Mouse (Mus musculus): ENCODE measurements at regions not wholly inside any gene's neighbourhood (a gene's known extent, or its start where the extent isn't known, plus 50 kb on each side); places are given as distances from the start of the nearest gene placed in this dataset.

GRCm38 (mm10) chr11:19796950-19797670 is 127.1 kb upstream of the Spred2 start:
- no peak overlapping the region for H3K27ac ChIP-seq (ENCODE audit: insufficient read depth, low read length)

GRCm38 (mm10) chr11:19809359-19809758 is 114.8 kb upstream of the Spred2 start:
- Histone ChIP-seq H3K4me3 (ENCODE audit: insufficient read depth, low read length) (no peak overlapping the region), H3K27ac (ENCODE audit: insufficient read depth, low read length) (no peak overlapping the region), H3K4me1 (ENCODE audit: control insufficient read depth, insufficient read depth, low read length) (no peaks in the 10 kb centered on the region)
- no peak for TF ChIP-seq POLR2A (IDR thresholded peaks at IDR 0.05; ENCODE audit: low read depth, low read length)
- no peak for TF ChIP-seq CTCF (IDR thresholded peaks at IDR 0.05; ENCODE audit: borderline replicate concordance, insufficient read depth, low read length)

More at GRCm38 (mm10) chr11:19796950-19797670, 127.1 kb upstream of the Spred2 start:
- Histone ChIP-seq H3K4me3 (ENCODE audit: insufficient read depth, low read length) (no peak overlapping the region), H3K4me1 (ENCODE audit: control insufficient read depth, insufficient read depth, low read length) (no peaks in the 10 kb centered on the region)
- TF ChIP-seq CTCF (IDR thresholded peaks at IDR 0.05; ENCODE audit: borderline replicate concordance, insufficient read depth, low read length) (no peak), POLR2A (IDR thresholded peaks at IDR 0.05; ENCODE audit: low read depth, low read length) (no peak)

- TF ChIP-seq CTCF (IDR thresholded peaks at IDR 0.05; ENCODE audit: borderline replicate concordance, insufficient read depth, low read length), result no peak
- TF ChIP-seq POLR2A (IDR thresholded peaks at IDR 0.05; ENCODE audit: low read depth, low read length), result no peak
- Histone ChIP-seq H3K4me3 (ENCODE audit: insufficient read depth, low read length) (no peak overlapping the region), H3K27ac (ENCODE audit: insufficient read depth, low read length) (no peak overlapping the region), H3K4me1 (ENCODE audit: control insufficient read depth, insufficient read depth, low read length) (no peaks in the 10 kb centered on the region)
These were observed 112.7 kb upstream of the Spred2 start for GRCm38 (mm10) chr11:19811271-19811991.

GRCm38 (mm10) chr11:19811992-19812690 is 112.0 kb upstream of the Spred2 start:
- no peak for TF ChIP-seq POLR2A (IDR thresholded peaks at IDR 0.05; ENCODE audit: low read depth, low read length)
- Histone ChIP-seq H3K4me1 (ENCODE audit: control insufficient read depth, insufficient read depth, low read length) (no peaks in the 10 kb centered on the region), H3K27ac (ENCODE audit: insufficient read depth, low read length) (no peak overlapping the region), H3K4me3 (ENCODE audit: insufficient read depth, low read length) (no peak overlapping the region)

- Histone ChIP-seq H3K4me1 (ENCODE audit: control insufficient read depth, insufficient read depth, low read length) (no peaks in the 10 kb centered on the region), H3K4me3 (ENCODE audit: insufficient read depth, low read length) (no peak overlapping the region), H3K27ac (ENCODE audit: insufficient read depth, low read length) (no peak overlapping the region)
- TF ChIP-seq POLR2A (IDR thresholded peaks at IDR 0.05; ENCODE audit: low read depth, low read length) (no peak), CTCF (IDR thresholded peaks at IDR 0.05; ENCODE audit: borderline replicate concordance, insufficient read depth, low read length) (no peak)
These were observed 110.6 kb upstream of the Spred2 start for GRCm38 (mm10) chr11:19813549-19813948.

- no peak for TF ChIP-seq CTCF (IDR thresholded peaks at IDR 0.05; ENCODE audit: borderline replicate concordance, insufficient read depth, low read length)
- TF ChIP-seq POLR2A (IDR thresholded peaks at IDR 0.05; ENCODE audit: low read depth, low read length), result no peak
- Histone ChIP-seq H3K4me1 (ENCODE audit: control insufficient read depth, insufficient read depth, low read length) (no peaks in the 10 kb centered on the region), H3K4me3 (ENCODE audit: insufficient read depth, low read length) (no peak overlapping the region), H3K27ac (ENCODE audit: insufficient read depth, low read length) (no peak overlapping the region)
These were observed 101.2 kb upstream of the Spred2 start for GRCm38 (mm10) chr11:19822991-19823390.

GRCm38 (mm10) chr11:19823461-19823895 is 100.7 kb upstream of the Spred2 start:
- Histone ChIP-seq H3K4me3 (ENCODE audit: insufficient read depth, low read length) (no peak overlapping the region), H3K27ac (ENCODE audit: insufficient read depth, low read length) (no peak overlapping the region), H3K4me1 (ENCODE audit: control insufficient read depth, insufficient read depth, low read length) (no peaks in the 10 kb centered on the region)
- TF ChIP-seq CTCF (IDR thresholded peaks at IDR 0.05; ENCODE audit: borderline replicate concordance, insufficient read depth, low read length), result no peak
- TF ChIP-seq POLR2A (IDR thresholded peaks at IDR 0.05; ENCODE audit: low read depth, low read length), result no peak

- Histone ChIP-seq H3K4me1 (ENCODE audit: control insufficient read depth, insufficient read depth, low read length) (peaks cover 10% of the 10 kb centered on the region), H3K4me3 (ENCODE audit: insufficient read depth, low read length) (no peak overlapping the region), H3K27ac (ENCODE audit: insufficient read depth, low read length) (no peak overlapping the region)
- no peak for TF ChIP-seq CTCF (IDR thresholded peaks at IDR 0.05; ENCODE audit: borderline replicate concordance, insufficient read depth, low read length)
- TF ChIP-seq POLR2A (IDR thresholded peaks at IDR 0.05; ENCODE audit: low read depth, low read length), result no peak
These were observed 97.5 kb upstream of the Spred2 start for GRCm38 (mm10) chr11:19826481-19827185.

- Histone ChIP-seq H3K27ac (ENCODE audit: insufficient read depth, low read length) (no peak overlapping the region), H3K4me3 (ENCODE audit: insufficient read depth, low read length) (no peak overlapping the region), H3K4me1 (ENCODE audit: control insufficient read depth, insufficient read depth, low read length) (peaks cover 10% of the 10 kb centered on the region)
- TF ChIP-seq CTCF (IDR thresholded peaks at IDR 0.05; ENCODE audit: borderline replicate concordance, insufficient read depth, low read length), result no peak
- no peak for TF ChIP-seq POLR2A (IDR thresholded peaks at IDR 0.05; ENCODE audit: low read depth, low read length)
These were observed 96.2 kb upstream of the Spred2 start for GRCm38 (mm10) chr11:19827996-19828395.

Data from embryonic fibroblast, embryonic 13.5 days (primary cell).